Mouse (Mus musculus): ENCODE results near the gene Zbtb41.

Zbtb41 gene

GRCm38 (mm10) chr1:139478898-139479297, 56.8 kb downstream of the Zbtb41 start:
- peak in 1 of 2 experiments; percentile 37 for DNase-seq (ENCODE audit: low spot score in 2 of 2)

DNA sequence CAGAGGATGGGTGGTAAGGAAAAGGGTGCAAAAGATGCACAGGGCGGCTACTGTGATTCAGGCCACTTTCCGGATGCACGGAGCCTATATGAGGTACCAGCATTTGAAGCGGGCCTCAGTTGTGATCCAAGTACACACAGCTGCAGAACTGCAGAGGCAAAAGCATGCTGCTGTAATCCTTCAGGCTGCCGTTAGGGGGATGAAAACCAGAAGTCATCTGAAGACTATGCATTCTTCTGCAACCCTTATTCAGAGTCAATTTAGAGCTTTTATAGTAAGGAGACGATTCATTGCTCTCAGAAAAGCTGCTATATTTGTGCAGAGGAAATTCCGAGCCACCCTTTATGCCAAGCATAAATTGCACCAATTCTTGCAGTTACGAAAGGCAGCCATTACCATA, 58.2 kb downstream of the Zbtb41 start:
- DNase-seq (ENCODE audit: low spot score in 2 of 2): no peak

GRCm38 (mm10) chr1:139481146-139481545, 59.1 kb downstream of the Zbtb41 start:
- peak in 1 of 2 experiments; percentile 34 for DNase-seq (ENCODE audit: low spot score in 2 of 2)

DNA sequence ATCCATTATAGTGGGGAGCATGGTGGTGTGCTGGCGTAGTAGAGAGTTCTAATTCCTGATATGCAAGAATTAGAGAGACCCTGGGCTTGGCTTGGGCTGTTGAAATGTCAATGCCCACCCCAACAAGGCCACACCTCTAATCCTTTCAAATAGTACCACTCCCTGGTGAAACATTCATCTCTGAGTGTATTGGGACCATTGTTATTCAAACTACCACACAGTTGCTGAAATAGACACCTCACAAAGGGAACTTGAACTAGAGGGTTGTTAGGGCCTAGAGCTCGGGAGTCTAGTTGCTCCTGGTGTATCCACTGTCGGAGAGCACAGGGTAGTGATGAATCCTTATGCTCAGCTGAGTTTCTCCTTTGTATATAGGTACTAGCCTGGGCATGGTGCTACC, 72.5 kb downstream of the Zbtb41 start:
- DNase-seq (ENCODE audit: low spot score in 2 of 2): no peak

DNA sequence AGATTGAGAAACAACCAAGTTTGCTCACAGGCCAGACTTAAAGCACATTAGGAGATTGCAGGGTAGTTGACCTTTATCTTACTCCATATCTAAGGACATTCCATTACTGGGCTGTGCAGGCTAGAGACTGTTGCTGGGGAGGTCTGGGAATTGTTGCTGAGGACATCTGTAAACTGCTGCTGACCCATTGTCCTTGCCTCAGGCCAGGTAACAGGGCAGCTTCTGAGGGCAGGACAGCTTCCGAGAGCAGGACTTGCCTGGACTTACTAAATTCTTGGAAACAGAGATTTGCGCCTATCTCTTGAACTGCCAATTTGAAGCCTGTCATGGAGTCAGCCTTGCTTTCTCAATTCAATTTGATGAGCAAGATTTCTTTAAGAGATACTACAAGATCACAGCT, 73.3 kb downstream of the Zbtb41 start:
- no peak for DNase-seq (ENCODE audit: low spot score in 2 of 2)

DNA sequence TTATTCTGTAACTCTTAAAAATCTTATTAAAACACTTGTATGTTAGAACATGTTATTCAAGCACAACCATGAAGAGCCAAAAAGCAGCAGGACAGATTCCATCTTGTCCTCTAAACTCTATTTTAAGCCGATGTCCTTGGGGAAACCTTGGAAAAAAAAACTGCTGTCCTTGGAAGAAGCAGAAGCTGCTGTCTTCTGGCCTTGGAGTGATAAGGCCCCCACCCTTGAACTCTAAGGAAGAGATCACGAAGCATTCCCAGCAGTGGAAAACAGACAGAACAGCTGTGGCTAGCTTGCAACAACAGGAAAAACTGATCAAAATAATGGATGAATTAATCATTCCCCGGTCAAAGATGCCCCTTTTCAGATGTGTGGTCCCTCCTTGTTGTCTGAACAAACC, 74.1 kb downstream of the Zbtb41 start:
- DNase-seq (ENCODE audit: low spot score in 2 of 2): no peak

DNA sequence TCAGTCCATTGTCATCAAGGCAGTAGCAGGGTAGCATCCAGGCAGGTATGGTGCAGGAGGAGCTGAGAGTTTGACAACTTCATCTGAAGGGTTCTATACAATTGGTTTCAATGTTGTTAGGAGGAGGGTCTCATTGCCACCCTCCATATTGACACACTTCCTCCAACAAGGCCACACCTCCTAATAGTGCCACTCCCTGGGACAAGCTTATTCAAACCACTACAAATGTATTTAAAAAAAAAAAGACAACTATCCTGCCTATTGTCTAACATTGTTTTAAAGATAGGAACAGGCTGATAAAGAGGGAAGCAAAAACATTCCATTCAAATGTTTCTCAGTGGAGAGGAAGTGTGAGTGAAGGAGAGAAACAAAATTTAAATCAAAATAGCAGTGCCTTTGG, 77.7 kb downstream of the Zbtb41 start:
- DNase-seq (ENCODE audit: low spot score in 2 of 2): no peak

DNA sequence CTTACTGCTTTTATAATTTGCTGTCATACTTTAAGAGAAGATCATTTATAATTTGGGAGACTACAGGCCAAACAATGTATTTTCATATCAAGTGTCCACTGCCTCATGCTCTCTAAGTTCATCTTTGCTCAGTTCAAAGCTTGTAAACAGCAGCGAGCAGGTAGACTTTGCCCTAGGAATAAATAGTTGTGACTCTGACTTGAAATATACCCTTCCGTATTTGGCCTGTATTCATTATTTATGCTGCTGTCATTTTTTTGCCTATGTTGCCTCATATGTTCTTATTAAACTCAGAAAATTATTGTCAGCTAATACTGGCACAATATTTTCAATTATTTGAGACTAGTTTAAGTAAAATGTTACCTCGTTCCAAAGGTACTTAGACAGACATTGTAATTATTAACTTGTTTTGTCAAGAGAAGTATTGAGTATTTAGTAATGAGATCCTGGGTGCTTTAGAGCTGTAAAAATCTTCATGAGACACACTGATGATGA, 79.2 kb downstream of the Zbtb41 start, which contains the start of gene F13b:
F13b (plus strand) TSS at position 445 of the 495 bp plus-strand sequence.
- no peak for DNase-seq (ENCODE audit: low spot score in 2 of 2)

Data from right cerebral cortex, postnatal 10 days (tissue).